Mouse (Mus musculus): ENCODE measurements at regions not wholly inside any gene's neighbourhood (a gene's known extent, or its start where the extent isn't known, plus 50 kb on each side); places are given as distances from the start of the nearest gene placed in this dataset.

DNA sequence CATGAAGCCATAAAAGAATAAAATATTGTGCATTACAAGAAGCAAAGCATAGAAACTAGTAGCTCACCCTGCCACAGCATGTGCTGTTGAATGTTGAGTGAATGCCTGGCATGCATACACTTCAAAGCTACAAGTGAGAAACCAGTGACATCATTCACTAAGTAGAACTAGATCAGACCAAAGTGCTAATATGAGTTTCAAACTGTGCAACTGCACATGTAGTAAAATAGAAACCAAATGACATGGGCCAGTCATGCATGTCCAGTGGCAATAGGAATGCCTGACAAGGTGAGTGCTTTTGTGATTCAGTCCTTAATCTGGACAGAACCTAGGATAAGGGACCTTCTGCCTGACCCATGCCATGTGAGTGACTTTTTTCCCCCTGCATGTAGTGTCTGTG lies 111.3 kb upstream of the Cxxc4 start:
- TF ChIP-seq POLR2A (IDR thresholded peaks at IDR 0.05; ENCODE audit: control insufficient read depth, extremely low read depth, insufficient read depth, low read length, poor library complexity) (no peak), CTCF (IDR thresholded peaks at IDR 0.05; ENCODE audit: borderline replicate concordance, control insufficient read depth, extremely low read depth, insufficient read depth, low read length, poor library complexity) (no peak)
- Histone ChIP-seq H3K36me3 (ENCODE audit: control insufficient read depth, insufficient read depth, low read length) (no peaks in the 10 kb centered on the region), H3K27ac (ENCODE audit: control insufficient read depth, insufficient read depth, low read length) (no peak overlapping the region), H3K4me3 (ENCODE audit: control insufficient read depth, insufficient read depth, low read length) (no peak overlapping the region), H3K27me3 (ENCODE audit: control insufficient read depth, insufficient read depth, low read length) (no peaks in the 10 kb centered on the region), H3K4me1 (replicated peaks; ENCODE audit: control insufficient read depth, insufficient read depth, low read length) (no peaks in the 10 kb centered on the region)
- DNase-seq = no peak

- 75% methylated on average over 3 of the region's 3 CpGs for WGBS
- no peak overlapping the region for H3K4me3 ChIP-seq (ENCODE audit: control insufficient read depth, insufficient read depth, low read length)
- TF ChIP-seq POLR2A (IDR thresholded peaks at IDR 0.05; ENCODE audit: control insufficient read depth, extremely low read depth, insufficient read depth, low read length, poor library complexity) (no peak), CTCF (IDR thresholded peaks at IDR 0.05; ENCODE audit: borderline replicate concordance, control insufficient read depth, extremely low read depth, insufficient read depth, low read length, poor library complexity) (no peak)
- no peaks in the 10 kb centered on the region for H3K36me3 ChIP-seq (ENCODE audit: control insufficient read depth, insufficient read depth, low read length)
- H3K27ac ChIP-seq (ENCODE audit: control insufficient read depth, insufficient read depth, low read length) = no peak overlapping the region
- no peak for DNase-seq
- H3K27me3 ChIP-seq (ENCODE audit: control insufficient read depth, insufficient read depth, low read length) = no peaks in the 10 kb centered on the region
- no peaks in the 10 kb centered on the region for H3K4me1 ChIP-seq (replicated peaks; ENCODE audit: control insufficient read depth, insufficient read depth, low read length)
These were observed 105.9 kb upstream of the Cxxc4 start for GRCm38 (mm10) chr3:134130412-134130811.

- 13% methylated on average over 7 of the region's 7 CpGs for WGBS
- no peaks in the 10 kb centered on the region for H3K36me3 ChIP-seq (ENCODE audit: control insufficient read depth, insufficient read depth, low read length)
- H3K27me3 ChIP-seq (ENCODE audit: control insufficient read depth, insufficient read depth, low read length) = no peaks in the 10 kb centered on the region
- TF ChIP-seq POLR2A (IDR thresholded peaks at IDR 0.05; ENCODE audit: control insufficient read depth, extremely low read depth, insufficient read depth, low read length, poor library complexity) (no peak), CTCF (IDR thresholded peaks at IDR 0.05; ENCODE audit: borderline replicate concordance, control insufficient read depth, extremely low read depth, insufficient read depth, low read length, poor library complexity) (no peak)
- DNase-seq = no peak
- no peak overlapping the region for H3K4me3 ChIP-seq (ENCODE audit: control insufficient read depth, insufficient read depth, low read length)
- no peaks in the 10 kb centered on the region for H3K4me1 ChIP-seq (replicated peaks; ENCODE audit: control insufficient read depth, insufficient read depth, low read length)
- H3K27ac ChIP-seq (ENCODE audit: control insufficient read depth, insufficient read depth, low read length) = no peak overlapping the region
These were observed 91.0 kb upstream of the Cxxc4 start for GRCm38 (mm10) chr3:134145251-134145650.

GRCm38 (mm10) chr3:134145935-134146334 lies 90.3 kb upstream of the Cxxc4 start:
- whole genome bisulfite sequencing = 93% methylated on average over 3 of the region's 3 CpGs

GRCm38 (mm10) chr3:134146373-134147224 lies 89.7 kb upstream of the Cxxc4 start:
- Histone ChIP-seq H3K4me1 (replicated peaks; ENCODE audit: control insufficient read depth, insufficient read depth, low read length) (no peaks in the 10 kb centered on the region), H3K36me3 (ENCODE audit: control insufficient read depth, insufficient read depth, low read length) (no peaks in the 10 kb centered on the region), H3K27me3 (ENCODE audit: control insufficient read depth, insufficient read depth, low read length) (no peaks in the 10 kb centered on the region), H3K4me3 (ENCODE audit: control insufficient read depth, insufficient read depth, low read length) (no peak overlapping the region), H3K27ac (ENCODE audit: control insufficient read depth, insufficient read depth, low read length) (no peak overlapping the region)
- no peak for DNase-seq
- 24% methylated on average over 14 of the region's 14 CpGs for WGBS
- TF ChIP-seq CTCF (IDR thresholded peaks at IDR 0.05; ENCODE audit: borderline replicate concordance, control insufficient read depth, extremely low read depth, insufficient read depth, low read length, poor library complexity) = no peak
- TF ChIP-seq POLR2A (IDR thresholded peaks at IDR 0.05; ENCODE audit: control insufficient read depth, extremely low read depth, insufficient read depth, low read length, poor library complexity) = no peak

More at GRCm38 (mm10) chr3:134145935-134146334, 90.3 kb upstream of the Cxxc4 start:
- DNase-seq = no peak
- H3K36me3 ChIP-seq (ENCODE audit: control insufficient read depth, insufficient read depth, low read length) = no peaks in the 10 kb centered on the region
- no peak for TF ChIP-seq CTCF (IDR thresholded peaks at IDR 0.05; ENCODE audit: borderline replicate concordance, control insufficient read depth, extremely low read depth, insufficient read depth, low read length, poor library complexity)
- H3K27me3 ChIP-seq (ENCODE audit: control insufficient read depth, insufficient read depth, low read length) = no peaks in the 10 kb centered on the region
- H3K4me3 ChIP-seq (ENCODE audit: control insufficient read depth, insufficient read depth, low read length) = no peak overlapping the region
- no peaks in the 10 kb centered on the region for H3K4me1 ChIP-seq (replicated peaks; ENCODE audit: control insufficient read depth, insufficient read depth, low read length)
- no peak overlapping the region for H3K27ac ChIP-seq (ENCODE audit: control insufficient read depth, insufficient read depth, low read length)

GRCm38 (mm10) chr3:134162288-134162687 lies 74.0 kb upstream of the Cxxc4 start:
- no peak for DNase-seq
- Histone ChIP-seq H3K4me1 (replicated peaks; ENCODE audit: control insufficient read depth, insufficient read depth, low read length) (no peaks in the 10 kb centered on the region), H3K4me3 (ENCODE audit: control insufficient read depth, insufficient read depth, low read length) (no peak overlapping the region), H3K36me3 (ENCODE audit: control insufficient read depth, insufficient read depth, low read length) (no peaks in the 10 kb centered on the region), H3K27ac (ENCODE audit: control insufficient read depth, insufficient read depth, low read length) (no peak overlapping the region), H3K27me3 (ENCODE audit: control insufficient read depth, insufficient read depth, low read length) (no peaks in the 10 kb centered on the region)
- TF ChIP-seq CTCF (IDR thresholded peaks at IDR 0.05; ENCODE audit: borderline replicate concordance, control insufficient read depth, extremely low read depth, insufficient read depth, low read length, poor library complexity) (no peak), POLR2A (IDR thresholded peaks at IDR 0.05; ENCODE audit: control insufficient read depth, extremely low read depth, insufficient read depth, low read length, poor library complexity) (no peak)
- WGBS = 90% methylated on average over 5 of the region's 5 CpGs

Data from thymus, adult 2 months (tissue).